Mouse (Mus musculus) kidney, adult 2 months (tissue): ENCODE results near the gene Ccdc3.

Source experiments
- CTCF ChIP-seq: fragments of 200-500 bp; conservative IDR thresholded peaks from 2 replicates; pipeline ENCODE4 v1.5.1; 2011; ENCODE audit warnings: low read depth, mild to moderate bottlenecking, control low read depth, low read length, moderate library complexity, mixed read lengths; ENCODE audit not compliant: insufficient read depth, insufficient read length
- POLR2A ChIP-seq: fragments of 200-500 bp; IDR thresholded peaks from one replicate; pipeline ENCODE4 v1.6.1; 2011; ENCODE audit warnings: low read depth, low read length, control low read depth

- TF ChIP-seq CTCF (no peak), POLR2A (no peak)
Observed at GRCm38 (mm10) chr2:5206651-5207050, 69.1 kb downstream of the Ccdc3 start.
